Mouse (Mus musculus) thymus, adult 2 months (tissue): ENCODE results near the gene Lrrc7.

Experiments
- CTCF ChIP-seq: fragments of 200-500 bp; IDR thresholded peaks from 2 replicates; pipeline ENCODE4 v1.5.1; 2012; ENCODE audit warnings: mild to moderate bottlenecking, control low read depth, low read length, moderate library complexity, borderline replicate concordance; ENCODE audit not compliant: control insufficient read depth, poor library complexity, insufficient read depth; ENCODE audit errors: extremely low read depth
- POLR2A ChIP-seq: fragments of 200-500 bp; IDR thresholded peaks from 2 replicates; pipeline ENCODE4 v1.6.1; 2012; ENCODE audit warnings: mild to moderate bottlenecking, low read length, control low read depth, moderate library complexity; ENCODE audit not compliant: control insufficient read depth, poor library complexity, insufficient read depth; ENCODE audit errors: extremely low read depth

- TF ChIP-seq CTCF (no peak), POLR2A (no peak)
Measured at GRCm38 (mm10) chr3:158161924-158162490, 400.0 kb downstream of the Lrrc7 start.
